Mouse (Mus musculus) hindbrain, embryonic 13.5 days (tissue): ENCODE measurements around the gene Rnf144a. TPM values are rescaled to one million over a fixed set of nuclear protein-coding genes. Genes with fewer than 3 reads are reported as not detected.

Experiments
- ATAC-seq: fragments of 200-750 bp; cut with Nextera tagmentation; 2 replicates; pipeline ENCODE4 v1.8.0; 2017; ENCODE audit warnings: moderate TSS enrichment; ENCODE audit not compliant: low FRiP score
- H3K27ac ChIP-seq: fragments of 300-500 bp; sonication (generic); 2 replicates; pipeline ENCODE4 v1.5.1; 2015; ENCODE audit warnings: inconsistent platforms, mild to moderate bottlenecking, moderate library complexity
- H3K27me3 ChIP-seq: fragments of 300-500 bp; sonication (generic); 2 replicates; pipeline ENCODE4 v1.6.1; 2015; ENCODE audit warnings: mild to moderate bottlenecking, inconsistent platforms
- H3K36me3 ChIP-seq: fragments of 300-500 bp; sonication (generic); 2 replicates; pipeline ENCODE4 v1.6.1; 2015; ENCODE audit warnings: mild to moderate bottlenecking, inconsistent platforms
- H3K4me1 ChIP-seq: fragments of 300-500 bp; sonication (generic); replicated peaks from 2 replicates; pipeline ENCODE4 v1.6.1; 2015; ENCODE audit warnings: inconsistent platforms
- H3K4me2 ChIP-seq: fragments of 300-500 bp; sonication (generic); 2 replicates; pipeline ENCODE4 v1.6.1; 2015; ENCODE audit warnings: inconsistent platforms, mild to moderate bottlenecking, moderate library complexity
- H3K4me3 ChIP-seq: fragments of 300-500 bp; sonication (generic); 2 replicates; pipeline ENCODE4 v1.5.1; 2015; ENCODE audit warnings: mild to moderate bottlenecking, inconsistent platforms
- H3K9ac ChIP-seq: fragments of 300-500 bp; sonication (generic); 2 replicates; pipeline ENCODE4 v1.6.1; 2015; ENCODE audit warnings: mild to moderate bottlenecking, inconsistent platforms
- H3K9me3 ChIP-seq: fragments of 300-500 bp; sonication (generic); 2 replicates; pipeline ENCODE4 v1.6.1; 2016; ENCODE audit warnings: inconsistent platforms
- WGBS: fragments of 180-500 bp; shearing (Covaris S2); methylation state at CpG from one replicate; pipeline ENCODE4 v1.1.7; 2015; 5-methylcytosine and 5-hydroxymethylcytosine counted together
- polyA plus RNA-seq: library from polyadenylated mRNA; unstranded; fragments of >200 nt; fragmentation: Nextera tagmentation; extraction: Ambion mirVana; gene quantifications from 2 replicates; pipeline ENCODE4 v1.2.1, GENCODE M21; 2015

Rnf144a gene
- polyA plus RNA-seq, 1 experiment from 2014 or later, result 26.0 TPM

GRCm38 (mm10) chr12:26339181-26339580 is 75.9 kb downstream of the Rnf144a start:
- no peak overlapping the region for H3K27ac ChIP-seq
- no peak overlapping the region for H3K4me2 ChIP-seq
- WGBS, result 95% methylated on average over 8 of the region's 8 CpGs
- no peaks in the 10 kb centered on the region for H3K27me3 ChIP-seq
- H3K4me3 ChIP-seq, result no peak overlapping the region
- no peak overlapping the region for H3K9ac ChIP-seq
- peaks cover 27% of the 10 kb centered on the region for H3K4me1 ChIP-seq
- no peak for ATAC-seq
- H3K9me3 ChIP-seq, result no peaks in the 10 kb centered on the region
- peaks cover 27% of the 10 kb centered on the region for H3K36me3 ChIP-seq

- ATAC-seq, result no peak
- 84% methylated on average over 1 of the region's 1 CpGs for WGBS
- no peak overlapping the region for H3K4me3 ChIP-seq
- no peaks in the 10 kb centered on the region for H3K9me3 ChIP-seq
- no peak overlapping the region for H3K9ac ChIP-seq
- peaks cover 16% of the 10 kb centered on the region for H3K36me3 ChIP-seq
- peaks cover 30% of the 10 kb centered on the region for H3K4me1 ChIP-seq
- no peaks in the 10 kb centered on the region for H3K27me3 ChIP-seq
- H3K4me2 ChIP-seq, result no peak overlapping the region
- peak overlapping the region; percentile 44; the same call in 1 of the 2 replicates for H3K27ac ChIP-seq
Observed at GRCm38 (mm10) chr12:26333678-26334077, 81.4 kb downstream of the Rnf144a start.

GRCm38 (mm10) chr12:26331048-26331447 is 84.0 kb downstream of the Rnf144a start:
- Histone ChIP-seq H3K4me3 (no peak overlapping the region), H3K27me3 (no peaks in the 10 kb centered on the region), H3K36me3 (peaks cover 12% of the 10 kb centered on the region), H3K27ac (no peak overlapping the region), H3K4me2 (no peak overlapping the region), H3K9ac (no peak overlapping the region), H3K4me1 (peaks cover 16% of the 10 kb centered on the region), H3K9me3 (no peaks in the 10 kb centered on the region)
- ATAC-seq, result no peak
- WGBS, result 82% methylated on average over 3 of the region's 3 CpGs

GRCm38 (mm10) chr12:26329756-26330155 is 85.3 kb downstream of the Rnf144a start:
- H3K4me3 ChIP-seq, result no peak overlapping the region
- no peak overlapping the region for H3K9ac ChIP-seq
- no peaks in the 10 kb centered on the region for H3K9me3 ChIP-seq
- WGBS, result 78% methylated on average over 5 of the region's 5 CpGs
- no peak overlapping the region for H3K4me2 ChIP-seq
- H3K4me1 ChIP-seq, result peaks cover 16% of the 10 kb centered on the region
- H3K27me3 ChIP-seq, result no peaks in the 10 kb centered on the region
- H3K36me3 ChIP-seq, result peaks cover 25% of the 10 kb centered on the region
- ATAC-seq, result no peak
- H3K27ac ChIP-seq, result no peak overlapping the region

GRCm38 (mm10) chr12:26329031-26329675 is 85.9 kb downstream of the Rnf144a start:
- peaks cover 17% of the 10 kb centered on the region for H3K4me1 ChIP-seq
- no peaks in the 10 kb centered on the region for H3K9me3 ChIP-seq
- peak; percentile 41; the same call in 1 of the 2 replicates for ATAC-seq
- no peaks in the 10 kb centered on the region for H3K27me3 ChIP-seq
- no peak overlapping the region for H3K9ac ChIP-seq
- H3K4me3 ChIP-seq, result no peak overlapping the region
- H3K36me3 ChIP-seq, result peaks cover 31% of the 10 kb centered on the region
- H3K4me2 ChIP-seq, result no peak overlapping the region
- WGBS, result 75% methylated on average over 6 of the region's 6 CpGs
- H3K27ac ChIP-seq, result peak overlapping the region; percentile 52; the same call in 1 of the 2 replicates

GRCm38 (mm10) chr12:26323783-26324364 is 91.2 kb downstream of the Rnf144a start:
- peak overlapping the region; percentile 41; the same call in 1 of the 2 replicates for H3K27ac ChIP-seq
- H3K4me3 ChIP-seq, result no peak overlapping the region
- H3K4me1 ChIP-seq, result peaks cover 13% of the 10 kb centered on the region
- no peaks in the 10 kb centered on the region for H3K27me3 ChIP-seq
- H3K36me3 ChIP-seq, result peaks cover 70% of the 10 kb centered on the region
- 81% methylated on average over 5 of the region's 5 CpGs for WGBS
- ATAC-seq, result no peak
- H3K9ac ChIP-seq, result no peak overlapping the region
- H3K9me3 ChIP-seq, result no peaks in the 10 kb centered on the region
- H3K4me2 ChIP-seq, result no peak overlapping the region

GRCm38 (mm10) chr12:26316261-26316660 is 98.8 kb downstream of the Rnf144a start:
- no peak overlapping the region for H3K9ac ChIP-seq
- no peak overlapping the region for H3K4me3 ChIP-seq
- no peaks in the 10 kb centered on the region for H3K4me1 ChIP-seq
- no peaks in the 10 kb centered on the region for H3K9me3 ChIP-seq
- H3K27ac ChIP-seq, result no peak overlapping the region
- no peak overlapping the region for H3K4me2 ChIP-seq
- 85% methylated on average over 3 of the region's 3 CpGs for WGBS
- no peak for ATAC-seq
- H3K36me3 ChIP-seq, result peaks cover 71% of the 10 kb centered on the region
- no peaks in the 10 kb centered on the region for H3K27me3 ChIP-seq

GRCm38 (mm10) chr12:26314959-26315358 is 100.1 kb downstream of the Rnf144a start:
- H3K27ac ChIP-seq, result no peak overlapping the region
- no peak overlapping the region for H3K9ac ChIP-seq
- 49% methylated on average over 5 of the region's 5 CpGs for WGBS
- no peaks in the 10 kb centered on the region for H3K4me1 ChIP-seq
- no peak overlapping the region for H3K4me3 ChIP-seq
- H3K4me2 ChIP-seq, result no peak overlapping the region
- ATAC-seq, result no peak
- H3K9me3 ChIP-seq, result no peaks in the 10 kb centered on the region
- no peaks in the 10 kb centered on the region for H3K27me3 ChIP-seq
- H3K36me3 ChIP-seq, result peaks cover 66% of the 10 kb centered on the region

GRCm38 (mm10) chr12:26311548-26311947 is 103.5 kb downstream of the Rnf144a start:
- Histone ChIP-seq H3K9ac (no peak overlapping the region), H3K4me3 (no peak overlapping the region), H3K36me3 (peaks cover 51% of the 10 kb centered on the region), H3K27me3 (no peaks in the 10 kb centered on the region), H3K4me2 (no peak overlapping the region), H3K27ac (no peak overlapping the region), H3K4me1 (no peaks in the 10 kb centered on the region), H3K9me3 (no peaks in the 10 kb centered on the region)
- ATAC-seq, result no peak

- no peak overlapping the region for H3K4me3 ChIP-seq
- H3K9me3 ChIP-seq, result no peaks in the 10 kb centered on the region
- H3K27ac ChIP-seq, result no peak overlapping the region
- no peaks in the 10 kb centered on the region for H3K27me3 ChIP-seq
- H3K4me1 ChIP-seq, result no peaks in the 10 kb centered on the region
- ATAC-seq, result 0 out of 2 replicates have a peak, but pooled peaks have one; percentile 25
- no peak overlapping the region for H3K4me2 ChIP-seq
- no peak overlapping the region for H3K9ac ChIP-seq
- WGBS, result 84% methylated on average over 11 of the region's 11 CpGs
- peaks cover 45% of the 10 kb centered on the region for H3K36me3 ChIP-seq
Observed at GRCm38 (mm10) chr12:26310247-26310646, 104.8 kb downstream of the Rnf144a start.

GRCm38 (mm10) chr12:26302886-26303285 is 112.2 kb downstream of the Rnf144a start:
- no peak for ATAC-seq
- WGBS, result 56% methylated on average over 5 of the region's 5 CpGs
- H3K36me3 ChIP-seq, result 0 out of 2 replicates have a peak, but pooled peaks cover 5% of the 10 kb centered on the region
- H3K9me3 ChIP-seq, result no peaks in the 10 kb centered on the region
- H3K27me3 ChIP-seq, result no peaks in the 10 kb centered on the region
- H3K27ac ChIP-seq, result no peak overlapping the region
- H3K4me2 ChIP-seq, result no peak overlapping the region
- no peak overlapping the region for H3K4me3 ChIP-seq
- peaks cover 7% of the 10 kb centered on the region; the same call in 1 of the 2 replicates for H3K4me1 ChIP-seq
- no peak overlapping the region for H3K9ac ChIP-seq

GRCm38 (mm10) chr12:26299515-26300090 is 115.5 kb downstream of the Rnf144a start:
- Histone ChIP-seq H3K4me1 (peaks cover 7% of the 10 kb centered on the region; the same call in 1 of the 2 replicates), H3K36me3 (0 out of 2 replicates have a peak, but pooled peaks cover 5% of the 10 kb centered on the region), H3K9ac (no peak overlapping the region), H3K27ac (peak overlapping the region; percentile 64; the same call in 1 of the 2 replicates), H3K4me3 (no peak overlapping the region), H3K4me2 (no peak overlapping the region), H3K27me3 (no peaks in the 10 kb centered on the region), H3K9me3 (no peaks in the 10 kb centered on the region)
- ATAC-seq, result no peak
- 9% methylated on average over 7 of the region's 7 CpGs for WGBS
